Mouse (Mus musculus): Measurements from ENCODE around the gene Gm5152.
"Not testable (repeated sequence)": the region's sequence is repeated elsewhere in the genome, so short reads cannot be mapped to it uniquely, and the experiment has no call there.

The Gm5152 gene

DNA sequence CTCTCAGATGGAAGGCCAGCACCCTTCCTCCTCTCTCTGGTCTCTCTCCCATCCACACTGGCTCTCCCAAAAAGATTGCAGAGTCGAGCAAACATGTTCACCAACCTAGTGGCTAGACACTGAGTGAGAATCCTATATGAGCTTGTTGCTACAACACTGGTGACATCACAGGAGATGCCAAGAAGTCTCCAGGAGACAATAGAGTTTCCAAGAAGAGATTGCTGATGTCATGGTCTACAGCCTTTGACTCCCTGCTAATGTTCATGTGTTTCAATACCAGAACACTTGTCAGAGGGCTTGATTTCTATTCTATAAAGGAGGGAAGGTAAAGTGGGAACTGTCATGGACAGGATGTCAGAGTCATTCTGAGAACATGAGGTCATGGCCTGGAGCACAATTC, at the start of gene Gm5152:
Gm5152 (minus strand) TSS at position 101 of the 400 bp plus-strand sequence.
- DNase-seq (ENCODE audit: low read depth, low spot score), result not testable (repeated sequence)

DNA sequence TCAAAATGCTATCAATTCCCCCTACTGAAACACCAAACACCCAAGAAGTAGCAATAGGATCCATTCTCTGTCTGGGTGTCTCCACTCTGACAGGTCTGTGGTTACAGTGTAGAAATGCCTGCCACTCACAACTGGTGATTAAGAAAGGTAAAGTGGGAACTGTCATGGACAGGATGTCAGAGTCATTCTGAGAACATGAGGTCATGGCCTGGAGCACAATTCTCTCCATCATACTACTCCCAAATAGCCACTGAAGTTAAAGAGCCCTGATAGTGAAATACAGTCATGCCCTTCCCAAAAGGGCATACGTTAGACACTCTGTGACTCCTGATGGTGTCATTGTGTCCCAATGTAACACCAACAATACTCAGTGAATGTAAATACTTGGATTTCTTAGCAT, 8.4 kb upstream of the Gm5152 start:
- DNase-seq (ENCODE audit: low read depth, low spot score), result not testable (repeated sequence)

DNA sequence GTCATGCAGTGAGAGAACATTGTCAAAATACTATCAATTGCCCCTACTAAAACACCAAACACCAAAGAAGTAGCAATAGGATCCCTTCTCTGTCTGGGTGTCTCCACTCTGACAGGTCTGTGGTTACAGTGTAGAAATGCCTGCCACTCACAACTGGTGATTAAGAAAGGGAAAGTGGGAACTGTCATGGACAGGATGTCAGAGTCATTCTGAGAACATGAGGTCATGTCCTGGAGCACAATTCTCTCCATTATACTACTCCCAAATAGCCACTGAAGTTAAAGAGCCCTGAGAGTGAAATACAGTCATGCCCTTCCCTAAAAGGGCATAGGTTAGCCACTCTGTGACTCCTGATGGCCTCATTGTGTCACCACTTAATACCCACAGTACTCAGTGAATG, 556 bp downstream of the Gm5152 start:
- DNase-seq (ENCODE audit: low read depth, low spot score), result not testable (repeated sequence)

DNA sequence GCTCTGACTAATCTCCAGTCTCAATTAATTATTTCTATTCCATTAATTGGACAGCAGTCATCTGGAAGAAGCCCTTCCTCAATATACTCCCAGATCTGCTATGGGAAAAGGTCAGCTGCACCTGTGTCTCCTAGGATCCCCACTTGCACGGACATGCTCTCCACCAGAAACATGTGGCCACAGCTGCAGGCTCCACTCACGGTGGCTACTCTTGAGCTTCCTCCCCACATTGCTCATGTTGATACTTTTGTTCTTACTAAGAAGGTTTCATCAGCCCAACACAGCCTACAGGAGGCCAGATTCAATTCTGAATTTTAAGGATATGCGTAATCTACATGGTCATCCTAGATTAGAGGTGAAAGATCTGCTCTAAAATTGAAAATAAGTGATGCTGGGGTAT, 5.9 kb downstream of the Gm5152 start:
- not testable (repeated sequence) for DNase-seq (ENCODE audit: low read depth, low spot score)

GRCm38 (mm10) chr5:10220317-10220716, 26.0 kb downstream of the Gm5152 start:
- DNase-seq (ENCODE audit: low read depth, low spot score), result no peak

DNA sequence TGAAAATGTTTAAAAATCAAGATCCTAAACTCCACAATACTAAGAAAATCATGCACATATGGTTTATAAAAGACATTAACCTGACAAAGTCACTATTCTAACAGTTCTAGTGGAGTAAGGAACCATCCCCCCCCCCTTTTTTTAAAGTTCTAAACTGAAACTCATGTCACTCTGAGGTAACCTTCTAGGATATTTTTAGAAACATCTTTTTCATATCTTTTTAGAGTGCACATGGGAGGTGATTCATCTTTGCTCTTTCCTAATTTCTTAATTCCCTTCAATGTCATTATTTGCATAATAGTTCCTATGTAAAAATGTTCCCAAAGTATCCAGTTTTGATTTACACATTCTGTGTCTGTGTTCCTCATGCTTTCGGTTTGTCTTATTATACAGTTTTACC, 43.3 kb downstream of the Gm5152 start:
- no peak for DNase-seq (ENCODE audit: low read depth, low spot score)

DNA sequence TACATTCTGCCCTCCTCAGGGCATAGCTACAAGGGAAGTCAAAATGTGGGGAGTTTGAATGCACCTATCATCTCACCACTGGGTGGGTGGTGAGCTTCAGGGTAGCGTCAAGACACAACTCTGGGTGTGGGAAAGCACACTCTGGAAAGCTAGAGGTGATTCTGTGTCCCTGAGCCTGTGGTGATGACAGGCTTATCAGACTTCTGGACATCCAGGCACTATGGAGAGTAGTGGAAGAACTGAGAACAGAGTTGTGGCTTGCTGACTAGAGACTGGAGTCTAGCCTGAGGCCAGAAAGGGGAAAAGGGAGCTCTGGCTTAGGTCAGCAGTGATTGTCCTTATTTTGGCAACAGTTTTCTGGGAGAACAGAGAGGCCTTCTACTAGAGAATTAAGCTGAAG, 49.4 kb downstream of the Gm5152 start:
- no peak for DNase-seq (ENCODE audit: low read depth, low spot score)
